Mouse (Mus musculus): ENCODE results near the gene Sorbs1. TPM values are rescaled to one million over a fixed set of nuclear protein-coding genes. Genes with fewer than 3 reads are reported as not detected.

The Sorbs1 gene
- polyA plus RNA-seq, 1 experiment from 2014 or later = 90.6 TPM

DNA sequence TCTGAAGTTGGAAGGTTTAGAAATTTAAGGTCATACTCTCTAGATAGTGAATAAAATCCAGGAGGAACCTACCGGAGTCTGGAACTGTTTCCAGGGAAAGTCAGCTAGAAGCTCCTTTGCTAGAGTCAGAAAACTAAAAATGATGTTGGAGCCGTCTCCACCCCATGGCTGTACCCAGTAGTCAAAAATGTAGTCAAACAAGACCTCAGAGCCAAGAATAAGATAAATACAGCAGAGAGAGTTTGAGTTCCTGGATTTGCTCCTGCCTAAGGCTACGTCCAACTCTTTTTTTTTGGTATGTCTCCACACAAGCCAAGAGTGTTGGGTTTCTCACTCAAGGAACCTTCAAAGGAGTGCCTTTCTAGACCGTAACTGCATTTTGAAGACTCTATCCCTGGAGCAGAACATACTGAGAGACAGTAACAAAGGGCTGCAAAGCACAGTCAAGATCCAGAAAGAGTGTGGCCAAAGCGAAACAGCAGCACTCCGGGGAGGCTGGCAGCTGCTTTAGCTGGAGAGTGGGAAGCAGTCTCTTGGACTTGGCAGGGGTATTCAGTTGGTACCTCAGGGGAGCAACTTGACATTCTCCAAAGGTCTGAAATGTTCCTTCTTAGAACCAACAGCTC lies 223.4 kb downstream of the Sorbs1 start:
- H3K27me3 ChIP-seq (ENCODE audit: control insufficient read depth, insufficient read depth, low read length) = no peaks in the 10 kb centered on the region
- H3K9me3 ChIP-seq (replicated peaks; ENCODE audit: control insufficient read depth, low read length) = no peaks in the 10 kb centered on the region
- H3K36me3 ChIP-seq (ENCODE audit: control insufficient read depth, insufficient read depth, low read length) = peaks cover 2% of the 10 kb centered on the region; the same call in 1 of the 2 replicates
- no peak for ATAC-seq (replicated peaks; ENCODE audit: insufficient number of reproducible peaks, low FRiP score, low TSS enrichment)
- H3K4me3 ChIP-seq (ENCODE audit: low read depth, low read length) = no peak overlapping the region
- H3K9ac ChIP-seq (ENCODE audit: low read depth, low read length) = no peak overlapping the region
- H3K4me2 ChIP-seq = no peak overlapping the region
- 85% methylated on average over 6 of the region's 6 CpGs for WGBS (ENCODE audit: insufficient replicate concordance)
- H3K4me1 ChIP-seq (ENCODE audit: control insufficient read depth, insufficient read depth, low read length) = peaks cover 8% of the 10 kb centered on the region; the same call in 1 of the 2 replicates
- no peak overlapping the region for H3K27ac ChIP-seq (ENCODE audit: low read depth, low read length)

DNA sequence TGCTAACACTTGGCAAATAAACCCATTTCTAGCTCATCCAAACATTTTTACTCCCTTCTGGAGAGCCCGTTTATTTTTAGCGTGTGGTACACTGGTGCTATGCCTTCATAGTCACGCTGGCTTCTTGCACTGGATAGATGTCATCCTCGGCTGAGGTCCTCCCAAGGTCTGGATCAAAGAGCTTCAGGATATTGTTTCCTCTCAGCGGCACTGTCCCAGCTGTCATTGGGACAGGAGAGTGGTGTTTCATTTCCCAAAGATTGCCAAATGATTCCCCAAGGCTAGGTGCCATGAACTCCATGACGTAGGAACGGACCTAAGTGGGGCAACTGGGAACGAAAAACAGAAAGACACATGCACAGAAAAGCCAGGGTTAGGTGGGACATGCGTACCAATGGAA lies 225.2 kb downstream of the Sorbs1 start:
- ATAC-seq (replicated peaks; ENCODE audit: insufficient number of reproducible peaks, low FRiP score, low TSS enrichment) = no peak
- Histone ChIP-seq H3K4me1 (ENCODE audit: control insufficient read depth, insufficient read depth, low read length) (peaks cover 8% of the 10 kb centered on the region; the same call in 1 of the 2 replicates), H3K9me3 (replicated peaks; ENCODE audit: control insufficient read depth, low read length) (no peaks in the 10 kb centered on the region), H3K4me3 (ENCODE audit: low read depth, low read length) (no peak overlapping the region), H3K27ac (ENCODE audit: low read depth, low read length) (no peak overlapping the region), H3K36me3 (ENCODE audit: control insufficient read depth, insufficient read depth, low read length) (peaks cover 2% of the 10 kb centered on the region; the same call in 1 of the 2 replicates), H3K27me3 (ENCODE audit: control insufficient read depth, insufficient read depth, low read length) (no peaks in the 10 kb centered on the region), H3K9ac (ENCODE audit: low read depth, low read length) (no peak overlapping the region), H3K4me2 (no peak overlapping the region)
- 80% methylated on average over 9 of the region's 9 CpGs for WGBS (ENCODE audit: insufficient replicate concordance)

DNA sequence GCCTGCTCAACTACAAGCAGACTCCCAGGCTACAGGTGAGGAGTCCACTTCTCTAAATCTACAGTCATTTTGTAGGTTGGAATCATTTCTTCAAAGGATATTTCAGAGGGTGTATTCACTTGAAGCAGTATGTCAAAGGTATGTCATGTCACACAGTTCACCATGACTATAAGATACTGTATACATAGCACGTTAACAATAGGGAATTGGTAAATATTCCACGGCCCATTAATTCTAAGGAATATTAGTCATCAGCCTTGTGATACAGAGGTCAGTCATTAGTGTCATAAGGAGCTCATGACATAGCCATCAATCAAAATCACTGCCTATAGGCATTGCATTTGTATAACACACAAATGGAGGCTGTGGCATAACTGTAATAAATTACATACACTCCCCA lies 228.9 kb downstream of the Sorbs1 start:
- WGBS (ENCODE audit: insufficient replicate concordance) = 72% methylated on average over 2 of the region's 2 CpGs
- no peak overlapping the region for H3K27ac ChIP-seq (ENCODE audit: low read depth, low read length)
- no peak overlapping the region for H3K4me3 ChIP-seq (ENCODE audit: low read depth, low read length)
- H3K9ac ChIP-seq (ENCODE audit: low read depth, low read length) = no peak overlapping the region
- H3K9me3 ChIP-seq (replicated peaks; ENCODE audit: control insufficient read depth, low read length) = 0 out of 2 replicates have a peak, but pooled peaks cover 3% of the 10 kb centered on the region
- H3K4me2 ChIP-seq = no peak overlapping the region
- ATAC-seq (replicated peaks; ENCODE audit: insufficient number of reproducible peaks, low FRiP score, low TSS enrichment) = no peak
- H3K36me3 ChIP-seq (ENCODE audit: control insufficient read depth, insufficient read depth, low read length) = no peaks in the 10 kb centered on the region
- peaks cover 8% of the 10 kb centered on the region; the same call in 1 of the 2 replicates for H3K4me1 ChIP-seq (ENCODE audit: control insufficient read depth, insufficient read depth, low read length)
- no peaks in the 10 kb centered on the region for H3K27me3 ChIP-seq (ENCODE audit: control insufficient read depth, insufficient read depth, low read length)

DNA sequence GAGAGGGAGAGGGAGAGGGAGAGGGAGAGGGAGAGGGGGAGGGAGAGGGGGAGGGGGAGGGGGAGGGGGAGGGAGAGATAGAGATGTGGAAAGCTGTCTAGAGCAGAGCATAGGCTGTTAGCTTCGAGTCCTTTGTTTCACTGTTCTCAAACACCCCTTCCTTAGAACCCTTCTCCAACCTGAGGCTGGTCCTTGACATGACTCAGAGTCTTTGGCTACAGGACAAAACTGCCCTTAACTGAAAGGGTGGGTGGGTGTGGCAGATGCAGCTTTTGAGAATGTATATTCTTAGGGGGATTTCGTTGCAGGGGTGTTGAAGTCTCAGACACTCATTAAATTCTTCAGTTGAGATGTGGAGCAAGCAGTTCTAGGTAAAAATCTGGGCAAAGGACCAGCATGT lies 230.2 kb downstream of the Sorbs1 start:
- Histone ChIP-seq H3K4me3 (ENCODE audit: low read depth, low read length) (no peak overlapping the region), H3K9me3 (replicated peaks; ENCODE audit: control insufficient read depth, low read length) (0 out of 2 replicates have a peak, but pooled peaks cover 3% of the 10 kb centered on the region), H3K27me3 (ENCODE audit: control insufficient read depth, insufficient read depth, low read length) (no peaks in the 10 kb centered on the region), H3K36me3 (ENCODE audit: control insufficient read depth, insufficient read depth, low read length) (no peaks in the 10 kb centered on the region), H3K9ac (ENCODE audit: low read depth, low read length) (no peak overlapping the region), H3K27ac (ENCODE audit: low read depth, low read length) (no peak overlapping the region), H3K4me2 (no peak overlapping the region), H3K4me1 (ENCODE audit: control insufficient read depth, insufficient read depth, low read length) (peaks cover 9% of the 10 kb centered on the region; the same call in 1 of the 2 replicates)
- 55% methylated on average over 2 of the region's 2 CpGs for WGBS (ENCODE audit: insufficient replicate concordance)
- ATAC-seq (replicated peaks; ENCODE audit: insufficient number of reproducible peaks, low FRiP score, low TSS enrichment) = no peak

DNA sequence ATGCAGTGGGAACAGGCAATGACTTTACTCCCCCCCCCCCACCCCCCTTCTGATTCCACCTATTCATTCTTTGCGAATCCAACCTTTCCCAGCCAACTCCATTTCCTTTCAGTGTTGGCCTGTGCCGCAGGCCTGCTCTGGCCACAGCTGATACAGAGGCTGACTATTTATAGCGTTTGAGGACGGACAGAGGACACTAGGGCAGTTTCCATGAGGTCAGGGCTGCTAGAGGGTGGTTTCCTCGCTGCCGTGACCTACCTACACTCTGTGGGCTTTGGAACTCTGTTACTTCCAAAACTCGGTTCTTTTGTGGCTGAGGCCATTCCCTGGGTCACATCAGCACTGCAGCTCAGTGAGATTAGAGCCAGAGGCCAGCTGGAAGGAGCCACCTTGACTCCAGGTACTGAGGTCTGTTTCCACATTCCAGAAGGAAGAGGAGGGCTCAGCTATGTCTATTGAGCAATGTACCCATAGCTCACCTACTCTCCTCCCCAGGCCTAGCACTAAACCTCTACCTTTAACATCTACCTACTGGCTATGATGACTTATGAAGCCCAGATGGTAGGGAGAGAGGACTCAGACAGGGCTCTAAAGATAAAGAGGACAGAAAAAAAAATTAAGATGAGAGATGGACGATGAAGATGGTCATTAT lies 235.1 kb downstream of the Sorbs1 start:
- peak; percentile 45; the same call in 1 of the 2 replicates for ATAC-seq (replicated peaks; ENCODE audit: insufficient number of reproducible peaks, low FRiP score, low TSS enrichment)
- no peak overlapping the region for H3K4me3 ChIP-seq (ENCODE audit: low read depth, low read length)
- H3K4me2 ChIP-seq = no peak overlapping the region
- no peaks in the 10 kb centered on the region for H3K27me3 ChIP-seq (ENCODE audit: control insufficient read depth, insufficient read depth, low read length)
- 25% methylated on average over 8 of the region's 8 CpGs for WGBS (ENCODE audit: insufficient replicate concordance)
- 0 out of 2 replicates have a peak, but pooled peaks cover 3% of the 10 kb centered on the region for H3K9me3 ChIP-seq (replicated peaks; ENCODE audit: control insufficient read depth, low read length)
- H3K36me3 ChIP-seq (ENCODE audit: control insufficient read depth, insufficient read depth, low read length) = no peaks in the 10 kb centered on the region
- no peak overlapping the region for H3K9ac ChIP-seq (ENCODE audit: low read depth, low read length)
- 0 out of 2 replicates have a peak, but pooled peaks cover 4% of the 10 kb centered on the region for H3K4me1 ChIP-seq (ENCODE audit: control insufficient read depth, insufficient read depth, low read length)
- H3K27ac ChIP-seq (ENCODE audit: low read depth, low read length) = peak overlapping the region; percentile 46

DNA sequence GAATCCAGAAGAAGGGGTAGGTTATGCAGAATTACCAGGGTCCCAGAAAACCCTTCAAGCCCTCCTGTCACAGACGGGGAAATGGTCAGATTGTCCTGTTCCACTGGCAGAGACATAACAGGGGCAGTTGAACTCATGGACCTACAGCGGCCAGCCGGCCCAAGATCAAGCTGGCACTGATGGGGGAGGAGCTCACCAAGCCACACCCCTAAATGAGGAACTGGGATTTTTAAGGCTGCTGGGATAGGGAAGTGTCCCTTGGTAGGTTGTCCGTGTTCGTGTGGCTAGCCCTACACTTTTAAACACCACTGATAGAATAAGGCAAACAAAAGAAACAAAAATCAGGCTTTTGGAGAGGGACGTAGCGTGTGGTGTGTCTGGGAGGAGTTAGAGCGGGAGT lies 236.1 kb downstream of the Sorbs1 start:
- Histone ChIP-seq H3K9ac (ENCODE audit: low read depth, low read length) (no peak overlapping the region), H3K4me3 (ENCODE audit: low read depth, low read length) (no peak overlapping the region), H3K4me1 (ENCODE audit: control insufficient read depth, insufficient read depth, low read length) (0 out of 2 replicates have a peak, but pooled peaks cover 4% of the 10 kb centered on the region), H3K4me2 (no peak overlapping the region), H3K27ac (ENCODE audit: low read depth, low read length) (no peak overlapping the region), H3K27me3 (ENCODE audit: control insufficient read depth, insufficient read depth, low read length) (no peaks in the 10 kb centered on the region), H3K9me3 (replicated peaks; ENCODE audit: control insufficient read depth, low read length) (0 out of 2 replicates have a peak, but pooled peaks cover 3% of the 10 kb centered on the region), H3K36me3 (ENCODE audit: control insufficient read depth, insufficient read depth, low read length) (no peaks in the 10 kb centered on the region)
- ATAC-seq (replicated peaks; ENCODE audit: insufficient number of reproducible peaks, low FRiP score, low TSS enrichment) = no peak
- WGBS (ENCODE audit: insufficient replicate concordance) = 87% methylated on average over 8 of the region's 8 CpGs

DNA sequence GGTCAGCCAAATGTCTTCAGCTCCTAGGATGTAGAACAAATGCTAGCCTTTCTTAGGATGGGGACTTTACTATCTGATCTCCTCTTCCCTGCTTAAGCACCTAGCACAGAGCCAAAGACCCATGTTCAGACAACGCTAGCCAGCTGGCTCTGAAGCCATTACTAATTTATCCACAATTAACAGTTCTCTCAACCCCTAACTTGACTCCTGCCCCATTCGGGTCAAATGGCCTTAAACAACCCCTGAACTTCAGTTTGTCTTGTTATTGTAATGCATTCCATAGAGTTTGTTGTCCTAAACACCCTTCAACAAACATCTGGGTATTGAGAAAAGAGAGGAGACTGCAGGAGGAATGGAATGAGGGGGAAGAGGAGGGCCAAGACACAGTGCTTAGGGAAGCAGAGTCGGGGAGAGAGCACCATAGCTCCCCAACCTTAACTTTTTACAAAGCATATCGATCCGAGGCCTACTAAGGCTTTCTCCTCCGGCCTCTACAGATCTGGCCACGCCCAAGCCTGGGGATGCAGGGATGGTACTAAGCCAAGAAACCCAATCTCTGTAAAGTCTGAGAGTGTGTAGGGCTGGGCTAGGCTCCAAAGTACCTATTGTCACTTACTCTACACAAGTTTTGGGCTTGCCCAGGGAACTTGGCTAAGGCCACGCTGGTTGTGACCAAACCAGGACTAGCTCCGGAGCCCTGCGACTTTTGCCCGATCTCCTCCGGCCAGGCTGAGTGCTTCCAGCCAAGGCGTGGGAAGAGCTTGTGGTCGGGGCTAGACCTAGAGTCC lies 238.0 kb downstream of the Sorbs1 start:
- no peak for ATAC-seq (replicated peaks; ENCODE audit: insufficient number of reproducible peaks, low FRiP score, low TSS enrichment)
- Histone ChIP-seq H3K4me3 (ENCODE audit: low read depth, low read length) (no peak overlapping the region), H3K27ac (ENCODE audit: low read depth, low read length) (no peak overlapping the region), H3K4me1 (ENCODE audit: control insufficient read depth, insufficient read depth, low read length) (0 out of 2 replicates have a peak, but pooled peaks cover 4% of the 10 kb centered on the region), H3K9ac (ENCODE audit: low read depth, low read length) (no peak overlapping the region), H3K27me3 (ENCODE audit: control insufficient read depth, insufficient read depth, low read length) (no peaks in the 10 kb centered on the region), H3K9me3 (replicated peaks; ENCODE audit: control insufficient read depth, low read length) (no peaks in the 10 kb centered on the region), H3K4me2 (no peak overlapping the region), H3K36me3 (ENCODE audit: control insufficient read depth, insufficient read depth, low read length) (no peaks in the 10 kb centered on the region)
- 82% methylated on average over 14 of the region's 14 CpGs for WGBS (ENCODE audit: insufficient replicate concordance)

DNA sequence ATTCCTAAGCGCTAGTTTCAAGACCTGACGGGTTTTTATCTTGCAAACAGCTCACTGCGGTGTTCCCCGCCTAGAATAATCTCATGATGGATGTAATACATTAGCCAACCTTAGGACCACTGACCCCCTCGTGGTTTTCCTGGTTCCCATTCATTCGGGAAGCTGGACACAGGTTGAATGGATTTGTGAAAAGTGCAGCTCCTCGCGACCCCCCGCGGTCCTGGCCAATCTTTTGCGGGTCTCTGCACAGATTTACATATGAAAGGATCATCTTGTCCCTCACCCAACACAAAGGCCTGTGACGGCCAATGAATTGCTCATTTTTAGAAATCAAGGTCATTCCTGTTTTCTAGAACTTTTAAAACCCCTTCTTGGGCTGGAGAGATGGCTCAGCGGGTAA lies 240.9 kb downstream of the Sorbs1 start:
- H3K4me1 ChIP-seq (ENCODE audit: control insufficient read depth, insufficient read depth, low read length) = peaks cover 16% of the 10 kb centered on the region
- H3K27ac ChIP-seq (ENCODE audit: low read depth, low read length) = no peak overlapping the region
- H3K9ac ChIP-seq (ENCODE audit: low read depth, low read length) = no peak overlapping the region
- no peak overlapping the region for H3K4me2 ChIP-seq
- no peak for ATAC-seq (replicated peaks; ENCODE audit: insufficient number of reproducible peaks, low FRiP score, low TSS enrichment)
- WGBS (ENCODE audit: insufficient replicate concordance) = 45% methylated on average over 13 of the region's 13 CpGs
- no peaks in the 10 kb centered on the region for H3K9me3 ChIP-seq (replicated peaks; ENCODE audit: control insufficient read depth, low read length)
- H3K36me3 ChIP-seq (ENCODE audit: control insufficient read depth, insufficient read depth, low read length) = no peaks in the 10 kb centered on the region
- no peaks in the 10 kb centered on the region for H3K27me3 ChIP-seq (ENCODE audit: control insufficient read depth, insufficient read depth, low read length)
- no peak overlapping the region for H3K4me3 ChIP-seq (ENCODE audit: low read depth, low read length)

All from heart, embryonic 11.5 days (tissue).